Mouse (Mus musculus) layer of hippocampus, adult 8-10 months (tissue): ENCODE data around the gene Fam53a. TPM values are rescaled to one million over a fixed set of nuclear protein-coding genes. Genes with fewer than 3 reads are reported as not detected.
A peak's percentile ranks its signal among the peaks of the same experiment; 100 is the strongest.

Experiments
- DNase-seq, 2 experiments: peaks; one replicate each; pipeline ENCODE4 v3.0.0; 2022; ENCODE audit warnings: low spot score in 2 of 2
- total RNA-seq, 4 experiments: library from RNA; stranded (reverse); gene quantifications; 2 replicates each; pipeline ENCODE4 v1.2.4; 2022

The Fam53a gene
- total RNA-seq: 10 to 100 TPM; 23.1 to 28.3 (median 24.0) TPM

DNA sequence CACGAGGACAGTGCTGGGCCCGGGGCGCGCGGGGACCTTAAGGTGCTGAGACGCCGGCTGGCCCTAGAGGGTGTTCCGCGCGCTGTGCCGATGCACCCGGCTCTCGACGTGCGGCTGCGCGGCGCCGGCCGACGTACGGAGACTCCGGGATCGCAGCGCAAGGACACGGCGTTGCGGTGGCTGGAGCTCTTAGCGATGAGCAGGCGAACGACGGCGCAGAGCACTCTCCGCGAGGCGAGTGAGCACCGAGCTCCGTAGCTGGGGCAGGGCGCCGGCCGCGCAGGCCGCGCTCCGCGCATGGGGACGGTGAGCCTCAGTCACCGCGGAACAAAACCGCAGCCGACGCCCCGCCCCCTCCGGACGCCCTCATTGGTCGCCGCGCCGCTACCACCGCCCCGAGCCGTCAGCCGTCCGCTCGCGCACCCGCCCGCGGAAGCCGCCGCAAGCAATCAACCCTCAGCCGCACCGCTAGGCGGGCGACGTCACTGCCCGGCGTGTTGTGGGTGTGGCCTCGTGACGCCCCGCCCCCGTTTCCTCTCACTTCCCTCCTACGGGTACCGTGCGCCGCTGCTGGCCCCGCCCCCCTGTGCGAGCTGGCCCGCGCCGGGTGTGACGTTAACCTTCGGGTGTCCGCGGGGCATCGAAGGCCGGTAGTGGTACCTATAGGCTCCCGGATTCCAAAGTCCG, at the start of gene Fam53a, which contains the start of gene Gm9903:
Fam53a (minus strand) TSS at position 335 of the 687 bp plus-strand sequence.
Gm9903 (plus strand) TSS at position 625 of the 687 bp plus-strand sequence.
- peak; percentile 99 to 100 for DNase-seq

DNA sequence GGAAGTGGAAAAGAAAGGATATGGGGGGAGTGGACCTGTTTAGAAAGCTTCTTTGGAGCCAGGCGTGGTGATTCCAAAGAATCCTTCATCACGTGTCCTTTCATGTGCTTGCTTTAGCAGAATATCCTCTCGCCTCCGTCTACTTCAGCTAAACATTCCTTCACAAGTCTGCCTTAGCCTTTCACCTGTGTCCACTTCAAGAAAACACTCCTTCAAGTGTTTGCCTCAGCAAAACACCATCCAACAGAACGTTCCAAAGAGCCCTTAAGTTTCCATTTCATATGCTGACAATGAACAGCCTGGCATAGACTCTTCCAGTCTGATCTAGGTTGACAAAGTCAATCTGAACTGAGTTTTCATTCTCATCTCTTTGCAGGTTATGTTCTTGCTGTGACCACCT, 48.8 kb upstream of the Fam53a start:
- no peak for DNase-seq

- peak in 1 of 2 experiments; percentile 77 for DNase-seq
Measured at GRCm38 (mm10) chr5:33675964-33676363, 46.5 kb upstream of the Fam53a start.

- DNase-seq: peak; percentile 68 to 81
Measured at GRCm38 (mm10) chr5:33674439-33674838, 45.0 kb upstream of the Fam53a start.

- no peak for DNase-seq
Measured at GRCm38 (mm10) chr5:33671659-33672058, 42.2 kb upstream of the Fam53a start.

GRCm38 (mm10) chr5:33668223-33668622, 38.8 kb upstream of the Fam53a start:
- no peak for DNase-seq

- no peak for DNase-seq
Measured at GRCm38 (mm10) chr5:33658664-33659050, 29.2 kb upstream of the Fam53a start.

DNA sequence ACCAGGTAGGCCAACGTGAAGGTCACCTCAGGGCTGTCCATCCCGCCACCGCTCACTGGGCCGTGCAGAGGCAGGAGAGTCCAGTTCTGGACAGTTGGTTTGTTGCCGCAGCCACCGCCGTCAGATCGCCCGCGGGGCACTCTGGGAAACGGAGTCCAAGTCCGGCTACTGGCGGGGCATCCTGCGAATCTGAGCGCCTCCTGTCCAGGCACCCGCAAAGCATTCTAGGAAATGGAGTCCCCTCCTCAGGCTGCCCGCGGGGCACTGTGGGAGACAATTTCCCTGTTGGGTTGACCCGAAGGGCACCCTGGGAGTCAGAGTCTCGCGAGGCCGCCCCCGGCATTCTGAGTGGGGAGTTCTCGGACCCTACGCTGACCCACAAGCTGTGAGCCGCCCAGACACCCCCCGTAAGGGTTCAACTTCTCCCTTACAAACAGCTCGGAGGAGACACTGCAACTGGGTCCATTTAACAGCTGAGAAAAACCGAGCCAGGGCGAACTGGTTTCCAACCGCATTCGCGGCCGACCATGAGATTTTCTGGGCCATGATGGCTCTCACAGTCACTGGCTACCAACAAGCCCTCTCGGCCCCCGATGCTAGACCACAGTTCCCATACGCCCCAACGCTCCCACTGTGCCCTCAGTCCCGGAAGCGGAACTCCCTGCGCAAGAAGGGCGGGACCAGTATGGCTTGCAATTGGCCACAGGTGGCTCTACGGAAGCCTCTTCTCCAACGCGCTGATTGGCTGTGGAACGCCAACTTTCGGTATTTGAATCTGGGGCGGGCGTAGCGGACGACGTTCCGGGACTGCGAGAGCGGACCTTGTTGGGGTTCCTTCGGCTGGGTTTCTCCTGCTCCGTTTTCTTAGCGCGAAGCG, 28.6 kb upstream of the Fam53a start, which contains the start of the genes Tacc3 and Tmem129:
Tacc3 (plus strand) TSS at position 342 of the 877 bp plus-strand sequence.
Tmem129 (minus strand) TSS at position 630 of the 877 bp plus-strand sequence.
- DNase-seq: peak; percentile 98 to 99

DNA sequence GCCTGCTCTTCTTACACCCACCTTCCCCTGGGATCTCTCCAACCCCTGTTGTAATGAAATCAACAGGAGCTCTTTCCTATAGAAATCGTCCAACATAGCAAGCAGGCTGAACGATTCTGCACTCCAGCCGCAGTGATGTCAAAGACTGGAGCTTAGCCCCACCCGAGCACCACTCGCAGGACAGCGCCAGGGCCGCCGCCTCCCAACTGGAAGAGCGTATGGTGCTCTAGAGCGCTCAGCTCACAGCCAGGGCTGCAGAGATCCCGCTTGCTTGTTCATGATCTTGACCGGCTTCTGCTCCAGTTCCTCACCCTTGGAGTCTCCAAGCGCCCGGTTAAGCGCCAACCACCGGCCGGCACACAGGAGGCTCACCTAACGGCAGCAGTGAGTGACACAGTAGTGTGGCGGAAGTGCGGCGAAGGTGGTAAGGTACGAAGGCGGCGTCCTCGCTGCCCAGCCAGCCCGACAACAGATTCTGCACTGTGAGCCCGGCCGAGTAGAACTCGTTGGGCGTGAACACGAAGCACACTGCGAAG, 27.9 kb upstream of the Fam53a start:
- DNase-seq: no peak

DNA sequence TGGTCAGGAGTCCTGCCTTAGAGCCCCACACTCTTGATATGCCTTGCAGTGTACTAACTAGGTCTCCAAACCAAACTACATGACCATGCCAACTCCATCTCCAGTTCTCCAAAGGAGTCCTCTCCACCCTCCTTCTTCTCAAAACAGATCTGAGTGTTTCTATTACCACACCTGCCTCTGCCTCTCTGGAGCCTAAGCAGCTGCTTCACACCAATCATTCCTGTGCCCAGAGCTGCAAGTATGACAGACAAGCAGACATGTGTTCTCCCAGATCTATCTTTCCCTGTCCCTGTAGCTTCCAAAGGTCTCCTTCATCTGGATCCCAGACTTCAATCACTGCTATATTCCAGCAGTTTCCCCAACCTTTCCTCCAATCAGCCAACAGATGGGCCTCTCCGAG, 27.3 kb upstream of the Fam53a start:
- no peak for DNase-seq

- DNase-seq: no peak
Measured at GRCm38 (mm10) chr5:33655251-33655840, 25.9 kb upstream of the Fam53a start.

GRCm38 (mm10) chr5:33654424-33654823, 25.0 kb upstream of the Fam53a start:
- DNase-seq: no peak

GRCm38 (mm10) chr5:33652783-33653173, 23.3 kb upstream of the Fam53a start:
- DNase-seq: no peak

- peak; percentile 94 to 96 for DNase-seq
Measured at GRCm38 (mm10) chr5:33651921-33652782, 22.7 kb upstream of the Fam53a start, which contains the start of gene Slbp. Slbp (minus strand) TSS chr5:33652574.

GRCm38 (mm10) chr5:33651541-33651920, 22.1 kb upstream of the Fam53a start:
- no peak for DNase-seq

- DNase-seq: no peak
Measured at GRCm38 (mm10) chr5:33651017-33651416, 21.6 kb upstream of the Fam53a start.

DNA sequence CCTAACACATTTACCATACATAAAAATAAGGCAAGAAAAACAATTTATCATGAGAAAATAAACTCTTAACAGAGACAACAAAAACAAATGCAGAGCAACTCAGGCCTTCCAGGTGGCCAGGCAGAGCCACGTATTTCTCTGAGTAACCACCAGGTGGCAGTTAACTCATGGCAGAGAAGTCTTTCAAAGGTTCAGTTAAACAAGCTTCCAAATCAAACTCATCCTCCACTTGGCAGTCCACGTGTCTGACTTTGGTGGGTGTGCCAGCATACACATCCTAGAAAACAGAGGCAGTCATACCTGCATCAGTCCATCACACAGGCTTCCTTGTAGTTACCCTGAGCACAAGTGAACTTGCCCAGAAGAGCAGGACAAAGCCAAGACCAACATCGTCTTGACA, 11.2 kb upstream of the Fam53a start:
- DNase-seq: peak; percentile 38 to 55

GRCm38 (mm10) chr5:33638826-33639225, 9.4 kb upstream of the Fam53a start:
- no peak for DNase-seq

GRCm38 (mm10) chr5:33637606-33638350, 8.3 kb upstream of the Fam53a start:
- no peak for DNase-seq

DNA sequence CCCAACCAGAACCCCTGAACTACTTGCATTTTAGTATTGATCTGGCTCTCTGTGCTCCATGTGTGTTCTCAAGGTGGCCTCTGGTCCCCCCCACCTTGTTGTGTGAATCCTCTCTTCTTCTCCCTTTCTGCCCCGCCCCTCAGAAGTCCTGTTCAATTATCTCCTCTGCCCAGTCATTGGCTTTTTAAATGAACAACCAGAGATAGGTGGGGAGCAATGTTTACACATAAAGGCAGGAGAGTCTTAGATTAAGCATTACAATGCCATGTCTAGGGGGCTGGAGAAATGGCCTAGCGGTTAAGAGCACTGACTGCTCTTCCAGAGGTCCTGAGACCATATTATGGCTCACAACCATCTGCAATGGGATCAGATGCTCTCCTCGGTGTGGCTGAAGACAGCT, 5.9 kb upstream of the Fam53a start:
- DNase-seq: no peak
